Mouse (Mus musculus) retina, adult 2 months (tissue): ENCODE data around the gene Prelid3b.

Experiments
- DNase-seq: peaks from one replicate; pipeline ENCODE4 v3.0.0-alpha.2; 2012; ENCODE audit warnings: low read depth, low spot score

Prelid3b gene

DNA sequence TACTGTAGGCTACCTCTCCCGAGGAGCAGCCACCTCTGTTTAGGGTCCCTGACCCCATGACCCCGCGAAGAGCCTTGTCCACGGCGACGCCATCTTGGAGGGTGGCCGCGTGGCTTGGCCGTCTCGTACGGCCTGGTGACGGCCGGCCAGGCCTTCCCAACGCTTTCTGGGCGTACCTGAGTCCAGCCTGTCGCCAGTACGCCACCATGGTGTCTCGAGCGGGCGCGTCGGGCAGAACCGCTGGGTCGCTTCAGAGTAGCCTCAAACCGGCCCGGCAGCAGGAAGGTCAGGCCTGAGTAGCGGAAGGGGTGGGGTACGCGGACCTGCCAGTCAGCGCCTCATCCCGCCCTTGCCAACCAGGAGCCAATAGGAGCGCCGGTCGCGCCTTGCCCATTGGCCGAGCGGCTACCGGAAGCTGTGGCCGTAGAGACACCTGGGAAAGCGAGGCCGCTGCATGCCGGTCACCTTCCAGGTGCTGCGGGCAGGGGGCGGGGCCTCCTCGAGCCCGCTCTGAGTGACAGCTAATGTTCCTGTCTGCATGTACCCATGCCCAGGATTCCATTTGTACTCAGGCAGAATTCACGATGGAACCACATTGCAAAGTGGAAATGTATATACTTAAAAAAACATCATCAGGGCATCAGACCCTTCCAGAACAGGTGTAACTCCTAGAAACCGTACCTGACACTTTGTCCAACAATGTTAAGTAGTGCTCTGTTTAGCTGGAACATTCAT is 8.9 kb downstream of the Prelid3b start, which contains the start of gene Atp5e:
TSS of gene Atp5e (minus strand) at position 317 of the 735 bp plus-strand sequence.
- peak; percentile 82 for DNase-seq

DNA sequence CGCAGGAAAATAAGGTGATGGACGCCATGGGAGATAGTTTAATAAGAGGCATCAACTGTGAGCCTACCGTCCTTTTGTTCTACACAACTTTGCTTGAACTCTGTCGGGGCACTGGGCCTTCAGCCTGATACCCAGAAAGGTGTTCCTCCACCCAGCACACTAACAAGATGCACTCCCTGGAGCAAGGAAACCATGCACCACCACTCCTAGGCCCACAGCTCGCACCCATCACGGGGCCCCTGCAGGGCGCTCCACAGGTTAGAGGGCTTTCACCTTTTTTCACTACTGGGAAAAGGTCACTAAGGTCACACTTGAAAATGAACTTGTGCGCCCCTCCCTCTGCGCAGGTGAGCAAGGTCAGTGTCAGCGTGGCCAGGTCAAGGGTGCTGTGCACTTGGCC is 9.5 kb downstream of the Prelid3b start:
- no peak for DNase-seq

DNA sequence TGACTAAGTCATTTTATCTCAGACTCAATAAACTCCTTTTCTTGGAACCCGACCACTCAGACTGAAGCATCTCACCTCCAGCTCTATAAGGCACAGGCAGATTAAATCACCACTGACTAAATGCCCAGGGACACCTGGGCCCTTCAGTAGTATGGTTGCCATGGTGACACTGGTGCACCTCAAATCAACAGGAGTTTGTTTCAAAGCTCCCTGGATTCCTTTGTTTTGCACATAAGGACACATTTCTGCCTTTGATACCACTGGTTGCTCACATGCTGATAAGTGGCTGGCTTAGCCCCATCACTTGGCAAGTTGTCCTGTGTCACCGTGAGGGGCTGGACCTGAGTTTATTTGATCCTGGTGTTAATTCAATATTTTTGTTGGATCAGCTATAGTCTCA is 13.5 kb downstream of the Prelid3b start:
- no peak for DNase-seq

DNA sequence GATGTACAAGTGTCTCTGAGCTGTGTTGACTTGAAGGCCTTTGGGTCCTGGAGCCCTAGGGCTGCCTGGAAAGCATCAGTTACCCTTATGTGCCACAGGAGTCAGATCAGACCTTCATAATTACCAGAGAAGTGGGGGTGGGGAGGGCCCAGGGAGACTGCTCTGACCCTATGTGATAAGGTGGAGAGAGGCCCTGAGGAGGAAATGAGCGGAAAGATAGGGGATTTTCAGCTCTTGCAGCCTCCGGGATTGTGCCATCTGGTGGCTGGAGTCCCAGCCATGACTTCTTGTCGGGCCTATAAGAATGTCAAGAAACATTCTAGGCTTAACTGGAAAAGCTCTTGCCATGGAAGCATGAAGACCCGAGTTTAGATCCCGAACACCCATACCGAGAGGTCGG is 19.2 kb downstream of the Prelid3b start:
- no peak for DNase-seq

DNA sequence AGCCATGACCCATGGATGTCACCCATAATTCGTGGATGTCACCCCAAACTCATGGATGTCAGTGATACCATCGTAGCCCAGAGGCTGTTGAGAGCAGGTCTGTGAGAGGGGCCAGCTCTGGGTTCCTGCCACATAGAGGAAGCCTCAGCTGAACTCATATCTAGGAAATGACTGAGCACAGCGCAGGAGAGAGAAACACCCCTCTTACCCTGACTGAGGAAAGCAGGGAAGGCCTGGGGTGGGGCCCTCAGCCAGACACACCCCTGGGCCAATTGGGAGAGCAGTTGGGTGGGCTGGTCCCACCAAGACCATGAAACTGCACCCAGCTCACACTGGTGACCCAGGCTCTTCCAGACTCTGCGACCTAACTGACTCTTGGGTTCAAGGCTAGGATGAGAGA is 22.5 kb downstream of the Prelid3b start, which contains the start of gene Tubb1:
TSS of gene Tubb1 (plus strand) at position 343 of the 400 bp plus-strand sequence.
- DNase-seq = no peak

DNA sequence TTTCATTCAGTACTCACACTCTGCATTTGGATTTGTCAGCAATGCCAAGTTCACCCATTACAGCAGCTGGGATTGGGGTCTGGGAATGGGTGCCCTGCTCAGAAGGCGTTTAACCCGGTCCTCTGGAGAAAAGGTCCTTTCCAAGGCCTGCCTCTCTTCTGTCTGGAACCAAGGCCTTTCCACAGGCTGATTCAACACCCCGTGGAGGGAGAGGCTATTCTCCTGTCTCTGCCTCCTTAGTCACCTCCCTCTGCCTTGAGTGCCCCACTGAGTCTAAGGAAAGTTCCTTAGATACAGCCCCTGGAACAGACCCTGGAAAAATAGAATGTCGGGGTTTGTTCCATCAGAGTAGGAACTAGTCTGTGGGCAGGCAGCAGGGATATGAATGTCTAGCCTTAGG is 24.5 kb downstream of the Prelid3b start:
- DNase-seq = no peak

DNA sequence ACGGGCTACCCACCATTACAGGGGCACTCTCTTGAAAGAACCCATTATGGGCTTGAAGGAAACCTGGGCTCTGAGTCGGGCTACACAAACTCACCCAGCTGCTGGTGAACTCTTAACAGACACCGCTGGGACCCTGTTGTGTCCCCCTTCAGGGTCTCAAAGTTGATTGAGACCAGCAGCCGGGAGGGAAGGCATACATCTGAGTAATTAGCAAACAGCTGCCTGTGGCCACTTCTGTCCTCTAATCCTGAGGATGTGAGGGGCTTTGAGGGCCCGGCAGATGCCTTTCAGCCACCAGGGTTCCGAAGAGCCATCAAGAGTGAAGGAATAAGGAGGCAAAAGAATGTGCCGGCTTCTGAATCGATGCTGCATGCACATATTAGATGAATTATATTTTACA is 26.0 kb downstream of the Prelid3b start:
- no peak for DNase-seq

- no peak for DNase-seq
Measured at GRCm38 (mm10) chr2:174446492-174446891, 26.4 kb downstream of the Prelid3b start.

GRCm38 (mm10) chr2:174445018-174445417 is 27.9 kb downstream of the Prelid3b start:
- DNase-seq = no peak

- DNase-seq = no peak
Measured at GRCm38 (mm10) chr2:174444359-174444758, 28.5 kb downstream of the Prelid3b start.

DNA sequence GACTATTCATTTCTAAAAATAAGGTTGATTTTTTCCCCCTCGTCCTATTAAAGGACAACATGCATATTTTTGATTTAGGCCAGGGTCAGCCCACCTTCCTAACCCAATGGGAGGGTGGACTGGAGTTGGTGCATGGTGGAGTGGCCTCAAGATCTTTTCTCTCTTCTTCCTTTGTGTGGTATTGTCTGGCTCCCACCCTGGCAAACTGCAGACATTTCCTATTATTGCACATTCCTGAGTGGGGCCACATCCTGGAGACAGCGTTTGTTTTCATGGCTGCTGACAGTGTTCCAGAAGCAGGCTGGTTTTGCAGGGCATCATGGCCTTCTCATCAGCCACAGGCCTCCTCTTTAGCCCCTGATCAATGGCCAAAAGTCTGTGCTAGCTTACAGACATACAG is 29.8 kb downstream of the Prelid3b start:
- DNase-seq = no peak

GRCm38 (mm10) chr2:174442460-174442859 is 30.4 kb downstream of the Prelid3b start:
- no peak for DNase-seq

DNA sequence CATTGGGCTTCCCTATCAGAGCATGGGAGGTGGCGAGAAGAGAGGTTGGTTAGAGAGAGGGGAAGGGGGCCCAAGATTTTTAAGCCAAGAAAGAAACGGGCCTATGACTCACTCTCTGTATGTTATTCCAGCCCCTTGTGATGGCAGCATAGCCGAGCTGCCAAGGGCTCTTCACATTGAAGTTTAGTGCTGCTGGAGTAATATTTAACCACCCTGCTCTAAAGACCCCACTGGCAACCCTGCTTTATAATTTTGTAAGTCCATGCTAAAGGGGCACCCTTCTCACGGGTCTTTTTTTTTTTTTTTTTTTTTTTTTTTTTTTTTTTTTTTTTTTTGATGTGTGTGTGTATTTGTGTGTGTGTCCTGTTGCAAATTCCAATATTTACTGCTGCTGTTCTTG is 31.0 kb downstream of the Prelid3b start:
- DNase-seq = no peak

DNA sequence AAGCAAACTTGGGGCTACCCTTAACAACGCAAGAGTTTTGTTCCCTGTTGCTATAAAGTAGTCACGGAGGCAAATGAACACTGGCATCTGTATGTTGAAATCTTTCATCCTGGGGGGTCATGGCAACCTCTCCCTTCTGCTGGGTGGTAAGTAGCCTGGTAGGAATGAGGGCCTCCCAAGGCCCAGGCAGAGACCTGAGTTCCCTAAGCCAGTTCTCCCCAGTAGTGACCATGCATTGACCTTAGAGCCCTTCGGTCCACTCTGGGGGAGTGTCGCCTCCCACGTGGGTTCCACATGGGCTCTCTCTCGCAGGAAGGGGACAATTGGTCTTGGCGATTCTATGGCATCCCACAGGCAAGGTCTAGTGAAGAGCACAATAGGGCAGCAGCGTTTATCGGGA is 32.9 kb downstream of the Prelid3b start:
- no peak for DNase-seq

- DNase-seq = no peak
Measured at GRCm38 (mm10) chr2:174439450-174439838, 33.4 kb downstream of the Prelid3b start.

- DNase-seq = no peak
Measured at GRCm38 (mm10) chr2:174438737-174439449, 34.0 kb downstream of the Prelid3b start, which contains the start of gene Ctsz. Ctsz (minus strand) TSS chr2:174439039.

GRCm38 (mm10) chr2:174438181-174438580 is 34.7 kb downstream of the Prelid3b start:
- DNase-seq = no peak

DNA sequence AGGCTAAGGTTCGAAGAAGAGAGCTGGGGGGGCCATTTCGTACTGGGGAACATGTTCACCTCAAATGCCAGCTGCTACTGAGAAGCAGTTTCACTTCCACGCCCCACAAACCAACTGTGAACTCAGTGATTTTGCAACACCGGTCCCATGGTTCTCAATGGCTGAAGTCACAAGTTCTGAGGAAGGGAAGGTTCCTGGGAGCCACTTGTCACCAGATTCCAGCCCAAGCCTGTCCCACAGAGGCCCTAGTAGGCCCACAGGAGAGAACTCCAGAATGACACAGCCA is 35.2 kb downstream of the Prelid3b start:
- DNase-seq = no peak

DNA sequence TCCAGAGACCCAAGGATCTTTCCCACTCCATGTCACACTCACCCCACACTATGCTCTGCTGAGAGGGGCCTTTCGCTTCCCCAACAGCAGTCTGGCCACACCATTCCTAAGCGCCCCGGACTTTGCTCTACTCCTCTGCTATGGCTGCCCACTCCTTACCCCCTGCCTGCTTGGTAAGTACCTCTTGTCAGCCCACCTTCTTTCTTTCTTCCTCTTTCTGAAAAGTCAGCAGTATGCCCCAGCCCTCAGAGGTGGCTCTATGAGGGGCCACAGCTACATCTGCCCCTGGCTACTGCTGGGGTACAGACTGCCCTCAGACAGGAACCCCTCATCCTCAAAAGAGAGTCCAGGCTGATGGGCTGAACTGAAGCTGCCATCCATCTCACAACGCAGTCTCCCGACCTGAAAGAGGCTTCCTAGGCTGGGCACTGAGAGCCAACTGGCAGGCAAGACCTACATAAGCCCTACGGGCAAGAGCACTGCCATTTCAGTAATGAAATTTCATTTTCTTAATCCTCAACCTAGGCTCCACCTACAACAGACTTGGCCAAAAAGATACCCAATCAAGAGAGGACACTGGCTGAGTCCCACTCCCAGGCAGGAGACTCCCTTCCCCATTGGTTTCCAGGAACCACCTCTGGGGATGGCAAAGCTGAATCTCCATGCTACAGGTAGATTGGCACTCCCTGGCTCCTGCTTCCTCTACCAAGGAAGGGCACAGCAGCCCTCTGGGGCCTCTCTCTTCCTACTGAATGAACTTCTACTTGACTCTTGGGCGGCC is 35.8 kb downstream of the Prelid3b start:
- no peak for DNase-seq

DNA sequence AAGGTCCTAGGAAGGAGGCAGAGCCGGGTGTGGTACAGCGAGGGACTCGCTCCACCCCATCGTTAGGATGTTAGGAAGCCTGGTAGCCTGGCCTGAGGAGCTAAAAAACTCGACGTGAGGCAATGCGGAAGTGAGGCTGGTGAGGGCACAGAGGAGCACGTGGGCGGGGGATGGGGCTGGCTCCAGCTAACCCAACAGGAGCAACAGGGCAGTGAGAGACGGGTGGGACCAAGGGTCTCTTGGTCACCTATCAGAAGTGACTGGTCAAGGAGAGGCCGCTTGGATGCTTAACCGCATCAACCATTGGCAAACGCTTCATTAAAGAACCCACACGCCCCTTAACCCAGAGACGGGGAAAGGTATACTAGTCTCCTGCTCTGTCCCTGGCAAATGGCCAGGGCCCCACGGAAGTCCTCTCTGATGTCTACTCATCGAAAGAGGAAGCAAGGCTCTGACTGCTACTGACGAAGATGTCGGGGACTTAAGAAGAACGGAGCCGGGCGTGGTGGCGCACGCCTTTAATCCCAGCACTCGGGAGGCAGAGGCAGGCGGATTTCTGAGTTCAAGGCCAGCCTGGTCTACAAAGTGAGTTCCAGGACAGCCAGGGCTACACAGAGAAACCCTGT is 36.7 kb downstream of the Prelid3b start:
- no peak for DNase-seq

- no peak for DNase-seq
Measured at GRCm38 (mm10) chr2:174434943-174435342, 37.9 kb downstream of the Prelid3b start.

- no peak for DNase-seq
Measured at GRCm38 (mm10) chr2:174428996-174429591, 43.8 kb downstream of the Prelid3b start.
